Mouse (Mus musculus): ENCODE results near the gene Cops7b.

GRCm38 (mm10) chr1:86623001-86624000 lies 40.6 kb downstream of the Cops7b start:
- no peak for TF ChIP-seq EP300 (IDR thresholded peaks at IDR 0.05; ENCODE audit: low read depth in 1 of 2, low read length in 2 of 2)
- TF ChIP-seq NELFE (IDR thresholded peaks at IDR 0.05; ENCODE audit: low read depth, low read length) = no peak
- no peak for TF ChIP-seq ZC3H11A (IDR thresholded peaks at IDR 0.05; ENCODE audit: low read depth, low read length)
